Mouse (Mus musculus) embryo, embryonic 10 days (tissue): ENCODE results near the gene Nsg1.

Source experiments
- DNase-seq: peaks from one replicate; pipeline ENCODE4 v3.0.0-alpha.2; 2015; ENCODE audit warnings: low spot score

Gene Nsg1

DNA sequence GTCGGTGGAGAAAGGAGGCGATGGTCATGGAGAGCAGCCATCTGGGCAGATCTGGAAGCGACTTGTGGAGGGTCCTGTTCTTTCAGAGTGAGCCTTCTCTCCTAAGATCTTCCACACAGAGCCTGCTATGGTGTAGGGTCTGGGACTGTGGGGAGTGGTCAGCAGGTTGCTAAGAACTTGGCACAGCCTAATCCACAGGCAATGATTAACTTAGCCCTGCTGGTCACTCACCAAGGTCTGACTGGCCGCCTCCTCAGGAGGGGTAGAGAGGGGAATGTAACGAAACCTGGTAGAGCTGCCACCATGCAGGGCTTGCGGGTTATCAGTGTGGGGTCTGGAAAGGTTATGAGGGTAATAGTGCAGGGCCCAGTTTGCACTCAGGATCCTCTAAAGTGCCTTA lies 18.8 kb downstream of the Nsg1 start:
- DNase-seq: no peak

DNA sequence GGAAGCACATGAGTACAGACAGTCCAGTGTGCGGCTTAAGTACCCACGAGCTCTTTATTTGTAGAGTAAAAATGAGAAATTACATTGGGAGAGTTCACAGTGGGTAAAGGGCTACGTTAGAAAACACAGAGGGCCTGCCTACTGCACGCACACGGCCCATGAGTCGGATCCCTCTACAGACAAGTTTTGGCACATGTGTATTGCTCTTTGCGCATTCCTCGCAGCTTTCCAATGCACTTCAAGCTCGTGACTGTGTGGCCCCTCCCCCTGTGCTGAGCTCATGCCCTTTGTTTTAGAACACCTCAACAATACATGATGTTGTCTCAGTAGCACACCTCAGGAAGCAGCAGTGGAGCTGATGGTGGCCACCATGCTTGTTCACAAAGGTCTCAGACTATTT lies 22.5 kb downstream of the Nsg1 start:
- no peak for DNase-seq

DNA sequence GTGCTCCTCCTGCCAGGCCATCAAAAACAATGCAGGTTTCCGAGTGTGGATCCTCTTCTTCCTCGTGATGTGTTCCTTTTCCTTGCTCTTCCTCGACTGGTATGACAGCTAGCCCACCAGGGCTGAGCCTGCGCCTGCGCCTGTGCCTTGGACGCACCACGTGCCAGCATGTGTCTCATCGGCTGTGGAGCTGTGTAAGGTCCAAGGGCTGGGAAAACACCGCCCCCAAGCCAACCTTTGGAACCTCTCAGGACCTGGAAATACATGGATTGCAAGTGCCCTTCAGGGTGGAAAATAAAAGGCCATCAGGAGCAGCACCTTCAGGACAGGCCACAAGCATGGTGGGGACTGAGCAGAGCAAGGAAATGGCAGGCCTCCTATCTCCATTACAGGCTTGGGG lies 23.5 kb downstream of the Nsg1 start:
- DNase-seq: no peak

GRCm38 (mm10) chr5:38129339-38129738 lies 30.4 kb downstream of the Nsg1 start:
- DNase-seq: no peak

GRCm38 (mm10) chr5:38126519-38127306 lies 33.0 kb downstream of the Nsg1 start:
- no peak for DNase-seq

- no peak for DNase-seq
These were observed 38.0 kb downstream of the Nsg1 start for GRCm38 (mm10) chr5:38121699-38122098.

- DNase-seq: no peak
These were observed 40.4 kb downstream of the Nsg1 start for GRCm38 (mm10) chr5:38119268-38119667.

- no peak for DNase-seq
These were observed 42.7 kb downstream of the Nsg1 start for GRCm38 (mm10) chr5:38117056-38117455.

DNA sequence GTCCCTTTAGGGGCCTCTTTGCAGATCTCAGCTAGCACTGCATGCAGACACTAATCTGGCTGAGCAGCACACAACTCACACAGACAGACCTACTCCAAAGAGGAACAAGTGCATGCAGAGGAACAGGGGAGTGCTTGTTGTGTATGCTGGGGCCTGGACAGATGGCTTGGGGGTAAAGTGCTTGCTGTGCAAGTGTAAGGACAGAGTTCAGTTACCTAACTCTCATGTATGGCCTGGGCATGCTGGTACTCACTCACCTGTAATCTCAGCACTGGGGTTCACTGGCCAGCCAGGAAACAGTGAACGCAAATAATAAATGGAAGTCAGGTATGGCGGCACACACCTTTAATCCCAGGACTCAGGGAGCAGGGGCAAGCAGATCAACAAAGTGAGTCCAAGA lies 45.2 kb downstream of the Nsg1 start:
- no peak for DNase-seq

DNA sequence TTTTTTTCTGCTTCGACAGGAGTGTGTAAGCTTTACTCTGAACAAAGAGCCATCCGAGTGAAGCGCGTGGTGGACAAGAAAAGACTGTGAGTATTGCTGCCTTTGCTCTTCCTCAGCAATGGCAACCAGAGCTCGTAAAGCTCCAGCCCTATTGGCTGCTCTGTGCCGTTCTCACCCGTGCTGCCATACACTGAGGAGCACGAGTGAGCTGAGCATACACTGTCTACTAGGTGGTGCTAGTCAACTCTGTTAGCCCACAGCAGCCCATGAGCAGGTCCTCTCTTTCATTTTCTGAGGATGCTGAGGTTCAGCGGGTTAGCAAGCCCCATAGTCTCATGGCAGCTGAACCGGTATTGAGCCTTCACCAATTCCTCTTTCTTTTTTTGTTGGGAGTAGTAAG lies 52.9 kb downstream of the Nsg1 start:
- DNase-seq: no peak

- DNase-seq: no peak
These were observed 53.5 kb downstream of the Nsg1 start for GRCm38 (mm10) chr5:38106080-38106697.

GRCm38 (mm10) chr5:38102945-38103344 lies 56.8 kb downstream of the Nsg1 start:
- no peak for DNase-seq

GRCm38 (mm10) chr5:38099139-38099676 lies 60.5 kb downstream of the Nsg1 start:
- DNase-seq: no peak

DNA sequence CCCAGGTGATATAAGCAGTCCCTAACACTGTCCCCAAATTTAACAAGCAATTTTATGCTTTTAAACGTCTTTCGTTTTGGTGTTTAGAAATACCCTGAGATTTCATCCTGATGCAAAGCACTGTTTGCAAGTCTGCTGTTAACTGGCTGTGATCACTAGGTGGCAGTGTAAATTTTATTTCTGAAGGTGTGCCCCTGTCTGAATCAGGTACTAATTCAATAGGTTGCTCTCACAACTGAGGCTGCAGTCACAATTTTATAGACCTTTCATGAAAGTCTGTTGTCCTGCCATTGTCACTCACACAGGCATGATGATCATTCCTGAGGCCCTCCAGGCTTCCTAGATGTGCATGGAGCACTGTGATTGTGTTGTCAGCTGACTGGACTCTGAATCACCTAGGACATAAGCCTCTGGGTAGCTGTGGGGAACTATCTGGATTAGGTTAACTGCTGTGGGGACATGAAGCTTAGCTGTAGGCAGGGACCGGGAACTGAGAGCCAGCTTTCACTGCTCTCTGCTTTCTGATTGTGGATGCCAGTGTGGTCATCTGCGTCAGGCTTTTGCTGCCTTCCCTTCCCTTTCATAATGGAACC lies 62.1 kb downstream of the Nsg1 start:
- DNase-seq: no peak

DNA sequence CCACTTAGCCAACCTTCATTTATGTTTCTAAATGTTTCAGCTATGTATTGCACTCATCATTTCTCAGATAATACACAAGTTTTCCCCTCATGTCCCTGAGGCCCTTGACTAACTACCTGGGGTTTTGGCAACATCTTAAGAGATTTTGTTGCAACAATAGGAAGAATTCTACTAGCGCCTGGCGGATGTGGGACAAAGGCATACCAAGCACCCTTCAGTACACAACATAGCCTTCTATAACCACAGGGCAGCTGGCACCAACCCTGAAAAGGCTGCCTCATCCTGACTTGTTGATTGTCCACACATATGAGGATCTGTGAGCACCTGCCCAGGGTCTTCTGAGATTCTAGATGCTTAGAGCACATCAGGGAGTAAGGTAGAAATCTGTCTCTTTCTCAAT lies 65.4 kb downstream of the Nsg1 start:
- DNase-seq: no peak

DNA sequence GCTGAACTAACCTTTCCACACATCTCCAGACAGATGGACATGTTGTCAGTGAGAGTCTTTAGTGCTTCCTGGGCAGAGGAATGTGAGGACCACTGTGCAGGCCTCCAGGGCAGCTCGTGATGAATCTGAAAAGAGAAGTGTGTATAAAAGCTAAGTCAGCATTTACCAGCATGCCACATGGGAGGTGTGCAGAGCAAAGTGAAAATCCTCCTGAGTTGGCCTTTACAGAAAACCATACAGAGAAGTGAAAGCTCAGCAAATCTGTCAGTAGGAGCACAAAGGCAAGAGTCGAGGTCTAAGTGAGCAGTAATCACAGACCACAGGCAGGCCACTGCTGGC lies 67.8 kb downstream of the Nsg1 start:
- no peak for DNase-seq

- peak; percentile 88 for DNase-seq
These were observed 68.4 kb downstream of the Nsg1 start for GRCm38 (mm10) chr5:38091046-38091965.

- DNase-seq: no peak
These were observed 69.1 kb downstream of the Nsg1 start for GRCm38 (mm10) chr5:38090581-38090980.

DNA sequence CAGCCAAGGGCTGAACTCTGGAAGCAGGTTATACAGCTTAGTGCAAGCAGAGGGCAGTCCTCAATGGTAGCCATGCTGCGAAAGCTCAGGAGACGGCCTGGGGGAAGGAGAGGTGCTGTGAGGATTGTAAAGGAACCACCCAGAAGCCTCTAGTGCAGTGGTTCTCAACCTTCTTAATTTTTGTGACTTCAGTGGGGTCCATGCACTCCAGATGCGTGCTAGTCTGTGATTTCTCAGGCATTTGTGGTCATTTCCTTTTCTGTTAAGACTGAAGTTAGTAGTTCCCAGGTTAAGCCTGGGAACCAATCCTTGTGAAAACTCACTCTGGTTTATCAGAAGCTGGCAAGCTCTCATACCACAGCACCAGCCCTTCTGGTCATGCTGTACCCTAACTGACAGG lies 69.6 kb downstream of the Nsg1 start:
- DNase-seq: no peak
